Mouse (Mus musculus) small intestine, adult 2 months (tissue): Measurements from ENCODE around the gene Med20.

Experiments
- CTCF ChIP-seq: fragments of 200-500 bp; IDR thresholded peaks from 2 replicates; pipeline ENCODE4 v1.5.1; 2012; ENCODE audit warnings: low read depth, mild to moderate bottlenecking, control low read depth, inconsistent platforms, low read length, moderate library complexity, mixed read lengths; ENCODE audit not compliant: insufficient replicate concordance, insufficient read length; ENCODE audit errors: extremely low read depth
- POLR2A ChIP-seq: fragments of 200-500 bp; IDR thresholded peaks from 2 replicates; pipeline ENCODE4 v1.6.1; 2012; ENCODE audit warnings: low read depth, mild to moderate bottlenecking, control low read depth, inconsistent platforms, low read length, moderate library complexity

DNA sequence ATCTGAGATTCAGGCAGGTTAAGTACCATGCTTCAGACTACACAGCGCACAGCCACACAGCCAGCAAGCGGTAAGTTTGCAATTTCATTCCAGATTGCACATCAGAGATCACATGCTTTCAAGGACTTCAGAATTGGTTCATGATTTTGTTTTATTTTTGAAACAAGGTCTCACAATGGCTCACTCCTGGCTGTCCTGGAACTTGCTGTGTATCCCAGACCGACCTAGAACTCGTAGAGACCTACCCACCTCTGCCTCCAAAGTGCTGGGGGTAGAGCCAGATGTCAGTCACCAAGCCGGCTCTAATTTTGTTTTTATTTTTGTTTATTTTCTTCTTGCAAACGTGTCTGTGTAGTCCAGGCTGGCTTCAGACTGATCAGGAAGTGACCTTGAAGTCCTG, 48.5 kb upstream of the Med20 start:
- TF ChIP-seq CTCF (no peak), POLR2A (no peak)
